Mouse (Mus musculus) cerebral cortex, adult 2 months (tissue): ENCODE data around the gene Eif4ebp2.

Experiments
- WGBS: fragments of 180-500 bp; shearing (Covaris S2); methylation state at CpG from one replicate; pipeline ENCODE4 v1.1.7; 2018; 5-methylcytosine and 5-hydroxymethylcytosine counted together

The Eif4ebp2 gene

GRCm38 (mm10) chr10:61465009-61465408, 12.5 kb upstream of the Eif4ebp2 start:
- WGBS: 86% methylated on average over 4 of the region's 4 CpGs

- WGBS: 73% methylated on average over 3 of the region's 3 CpGs
Observed at GRCm38 (mm10) chr10:61457182-61457581, 4.7 kb upstream of the Eif4ebp2 start.

GRCm38 (mm10) chr10:61453171-61453570, 710 bp upstream of the Eif4ebp2 start:
- WGBS: 44% methylated on average over 3 of the region's 3 CpGs

- 1% methylated on average over 56 of the region's 62 CpGs for WGBS
Observed at GRCm38 (mm10) chr10:61451931-61452617, 387 bp downstream of the Eif4ebp2 start.

GRCm38 (mm10) chr10:61451463-61451930, 964 bp downstream of the Eif4ebp2 start:
- 3% methylated on average over 8 of the region's 8 CpGs for WGBS

- 84% methylated on average over 3 of the region's 3 CpGs for WGBS
Observed at GRCm38 (mm10) chr10:61448834-61449233, 3.6 kb downstream of the Eif4ebp2 start.

- WGBS: 71% methylated on average over 10 of the region's 10 CpGs
Observed at GRCm38 (mm10) chr10:61447581-61448353, 4.7 kb downstream of the Eif4ebp2 start.

- 57% methylated on average over 3 of the region's 3 CpGs for WGBS
Observed at GRCm38 (mm10) chr10:61445016-61445415, 7.4 kb downstream of the Eif4ebp2 start.

GRCm38 (mm10) chr10:61443876-61444275, 8.6 kb downstream of the Eif4ebp2 start:
- 89% methylated on average over 1 of the region's 1 CpGs for WGBS

- WGBS: 53% methylated on average over 6 of the region's 6 CpGs
Observed at GRCm38 (mm10) chr10:61443456-61443855, 9.0 kb downstream of the Eif4ebp2 start.

- WGBS: 91% methylated on average over 7 of the region's 7 CpGs
Observed at GRCm38 (mm10) chr10:61440202-61440800, 12.2 kb downstream of the Eif4ebp2 start.

- WGBS: 53% methylated on average over 9 of the region's 9 CpGs
Observed at GRCm38 (mm10) chr10:61431375-61431774, 21.1 kb downstream of the Eif4ebp2 start.

- 89% methylated on average over 5 of the region's 5 CpGs for WGBS
Observed at GRCm38 (mm10) chr10:61429043-61429442, 23.4 kb downstream of the Eif4ebp2 start.

- WGBS: 67% methylated on average over 4 of the region's 4 CpGs
Observed at GRCm38 (mm10) chr10:61428416-61428815, 24.0 kb downstream of the Eif4ebp2 start.

GRCm38 (mm10) chr10:61427951-61428350, 24.5 kb downstream of the Eif4ebp2 start:
- WGBS: 87% methylated on average over 6 of the region's 6 CpGs

- WGBS: 38% methylated on average over 2 of the region's 2 CpGs
Observed at GRCm38 (mm10) chr10:61426251-61426757, 26.2 kb downstream of the Eif4ebp2 start.

- 68% methylated on average over 2 of the region's 2 CpGs for WGBS
Observed at GRCm38 (mm10) chr10:61425047-61425446, 27.4 kb downstream of the Eif4ebp2 start.

- 7% methylated on average over 7 of the region's 7 CpGs for WGBS
Observed at GRCm38 (mm10) chr10:61424500-61424899, 28.0 kb downstream of the Eif4ebp2 start.

GRCm38 (mm10) chr10:61423289-61423688, 29.2 kb downstream of the Eif4ebp2 start:
- 46% methylated on average over 10 of the region's 10 CpGs for WGBS

GRCm38 (mm10) chr10:61422861-61423260, 29.6 kb downstream of the Eif4ebp2 start:
- WGBS: 83% methylated on average over 12 of the region's 12 CpGs

- WGBS: 70% methylated on average over 4 of the region's 4 CpGs
Observed at GRCm38 (mm10) chr10:61420011-61420410, 32.5 kb downstream of the Eif4ebp2 start.

GRCm38 (mm10) chr10:61419146-61419545, 33.3 kb downstream of the Eif4ebp2 start:
- WGBS: 25% methylated on average over 24 of the region's 24 CpGs
